Mouse (Mus musculus) frontal cortex, postnatal 14 days (tissue): ENCODE measurements around the gene Gm4450.
"Not testable (repeated sequence)": the region's sequence is repeated elsewhere in the genome, so short reads cannot be mapped to it uniquely, and the experiment has no call there.

ENCODE experiments used
- DNase-seq, 2 experiments: peaks; one replicate each; pipeline ENCODE4 v3.0.0; 2022; ENCODE audit warnings: low spot score in 2 of 2

Gm4450 gene

DNA sequence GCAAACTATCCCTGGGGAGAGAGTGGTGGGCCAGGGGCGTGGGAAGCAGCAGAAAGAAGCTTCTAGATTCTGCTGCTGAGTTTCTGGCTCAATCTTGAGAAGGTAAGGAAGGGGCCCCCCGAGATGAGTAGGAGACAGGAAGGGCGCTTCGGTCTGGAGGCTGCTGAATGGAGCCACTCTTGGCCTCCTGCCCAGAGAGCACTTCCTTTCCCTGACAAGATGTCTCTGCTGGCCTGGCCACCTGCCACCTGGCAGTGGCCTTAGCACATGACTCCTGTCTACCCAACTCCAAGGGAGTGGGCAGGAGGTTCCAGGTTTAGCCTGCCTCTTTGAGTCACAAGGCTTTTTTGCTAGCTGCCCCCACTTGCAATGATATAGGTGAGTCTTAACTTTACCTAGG lies 39.6 kb downstream of the Gm4450 start:
- DNase-seq = peak; percentile 71 to 86

DNA sequence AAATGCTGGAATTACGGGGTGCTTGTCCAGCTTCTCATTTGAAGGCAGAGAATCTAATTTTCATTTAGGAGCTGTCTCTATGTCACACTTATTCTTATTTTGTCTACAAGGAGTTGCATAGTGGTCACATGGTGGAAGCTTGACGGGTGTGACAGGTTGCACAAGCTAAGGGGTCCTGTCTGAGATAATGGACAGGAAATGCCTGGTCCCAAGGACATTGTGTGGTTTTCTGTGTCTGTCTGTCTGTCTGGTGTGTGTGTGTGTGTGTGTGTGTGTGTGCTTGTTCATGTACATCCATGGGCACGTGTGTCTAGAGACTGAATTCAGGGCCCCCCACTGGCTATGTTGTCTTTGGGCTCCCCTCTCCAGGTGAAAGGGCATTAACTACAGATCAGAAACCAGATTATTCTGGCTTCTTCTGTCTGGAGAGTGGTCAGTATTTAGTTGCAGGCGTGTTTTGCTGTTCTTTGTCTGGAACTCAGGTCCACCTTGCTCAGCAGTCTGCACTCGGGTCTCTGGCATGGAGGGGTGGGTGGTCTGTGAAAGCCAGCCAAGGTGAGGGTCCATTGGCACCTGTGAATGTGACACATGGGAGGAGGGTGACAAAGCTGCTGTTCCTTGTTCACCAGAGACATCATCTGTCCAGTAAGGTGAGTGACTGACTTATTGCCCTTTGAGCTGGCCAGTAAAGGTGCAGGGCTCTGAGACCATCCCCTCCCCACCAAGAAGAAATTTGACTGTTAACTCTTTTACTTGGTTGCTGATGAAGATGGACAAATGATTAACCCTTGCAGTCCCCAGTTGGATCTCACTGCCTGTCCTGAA lies 40.3 kb downstream of the Gm4450 start:
- DNase-seq = no peak

DNA sequence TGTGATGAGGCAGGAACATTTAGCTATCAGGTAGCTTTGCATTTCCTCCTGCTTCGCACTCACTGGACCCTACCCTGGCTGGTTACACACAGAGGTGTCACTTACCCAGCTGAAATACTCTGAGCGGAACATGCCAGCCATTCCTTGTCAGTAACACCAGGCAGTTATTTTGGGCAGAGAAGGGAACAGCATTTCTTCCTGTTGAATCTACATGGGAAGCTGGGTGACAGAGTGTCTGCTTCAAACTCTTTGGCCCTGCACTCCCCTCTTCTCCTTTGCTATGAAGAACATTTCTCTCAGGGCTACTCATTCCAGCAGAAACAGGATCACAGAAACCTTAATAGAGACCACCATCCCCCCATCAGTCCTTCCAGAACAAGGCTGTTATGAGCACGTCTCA lies 42.6 kb downstream of the Gm4450 start:
- no peak for DNase-seq

DNA sequence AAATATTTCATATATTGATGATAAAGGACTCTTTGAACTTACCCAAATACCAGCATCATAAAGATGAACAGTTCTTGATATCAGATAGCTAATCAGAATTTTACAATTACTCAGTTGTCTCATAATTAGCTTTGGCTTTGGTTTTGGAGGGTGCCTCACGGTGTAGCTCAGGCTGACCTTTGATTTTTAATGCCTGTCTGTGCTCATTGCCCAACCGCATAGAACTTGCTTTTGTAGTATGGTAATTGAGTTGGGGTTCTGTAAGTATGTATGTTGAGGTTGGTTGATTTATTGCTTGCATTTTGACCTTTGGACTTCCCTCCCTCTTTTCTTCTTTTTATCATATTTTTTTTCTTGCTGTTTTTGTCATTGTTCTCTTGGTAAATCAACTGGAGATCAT lies 43.2 kb downstream of the Gm4450 start:
- DNase-seq = no peak

DNA sequence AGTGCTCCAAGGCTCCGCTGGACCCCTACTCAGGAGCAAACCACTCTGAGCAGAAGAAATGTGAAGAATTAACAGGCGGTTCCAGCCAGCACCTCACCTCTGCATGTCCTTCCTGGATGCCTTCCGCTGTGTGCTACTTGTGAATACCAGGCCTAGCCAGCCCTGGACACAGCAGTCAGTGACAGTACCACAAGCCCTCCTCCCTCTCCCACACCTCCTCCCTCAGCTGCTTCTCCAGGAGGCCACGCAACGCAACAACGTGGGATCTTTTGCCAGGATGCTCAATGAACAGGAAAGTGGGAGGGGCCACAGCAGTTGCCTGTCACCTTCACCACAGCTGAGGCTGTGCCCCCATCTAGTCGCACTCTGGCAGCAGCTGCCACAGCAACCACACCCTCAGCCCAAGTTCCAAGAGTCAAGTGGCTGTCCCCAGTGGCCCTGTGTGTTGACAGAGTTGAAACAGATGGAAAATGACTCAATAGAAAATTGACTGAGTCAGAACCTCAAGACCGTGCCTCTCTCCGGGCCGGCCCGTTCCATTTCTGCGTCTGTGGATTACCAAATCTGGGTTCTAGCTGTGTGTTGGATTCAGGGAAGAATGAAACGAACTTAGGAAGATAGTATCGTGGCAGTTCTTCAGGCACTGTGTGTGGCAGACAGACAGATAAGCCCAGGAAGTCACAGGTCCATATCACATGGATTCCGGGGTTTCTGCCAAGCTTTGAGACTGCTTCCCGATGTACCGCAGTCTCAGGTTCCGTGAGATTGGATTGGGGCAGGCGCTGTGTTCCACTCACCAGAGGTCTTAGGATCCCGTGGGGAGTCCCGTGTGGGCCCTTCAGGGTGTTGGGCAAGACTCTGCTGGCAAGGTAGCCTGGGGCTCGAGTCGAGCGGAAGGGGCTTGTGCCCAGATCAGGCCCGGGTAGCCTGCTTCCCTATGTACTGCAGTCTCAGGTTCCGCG lies 46.0 kb downstream of the Gm4450 start:
- DNase-seq = not testable (repeated sequence)

DNA sequence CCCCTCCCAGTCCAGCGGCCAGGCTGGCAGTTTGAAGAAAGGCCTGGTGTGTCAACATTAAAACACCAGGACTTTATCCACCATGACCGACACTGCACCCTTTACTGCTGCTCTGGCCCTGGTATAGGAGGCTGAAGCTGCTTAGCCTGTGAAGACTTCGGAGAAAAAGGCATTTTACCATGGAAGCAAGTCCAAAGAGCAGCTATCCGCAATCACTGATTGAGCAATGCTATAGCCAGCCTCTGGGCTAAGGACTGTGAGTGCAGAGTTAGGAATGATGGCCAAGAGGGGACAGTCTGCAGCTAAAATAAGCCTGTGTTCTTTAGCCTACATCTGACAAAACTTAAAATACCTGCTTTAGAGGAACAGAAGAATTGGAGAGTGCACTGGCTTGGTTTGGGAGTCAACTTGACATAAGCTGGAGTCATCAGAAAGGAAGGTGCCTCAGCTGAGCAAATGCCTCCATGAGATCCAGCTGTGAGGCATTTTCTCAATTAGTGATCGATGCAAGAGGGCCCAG lies 49.6 kb downstream of the Gm4450 start:
- not testable (repeated sequence) for DNase-seq

DNA sequence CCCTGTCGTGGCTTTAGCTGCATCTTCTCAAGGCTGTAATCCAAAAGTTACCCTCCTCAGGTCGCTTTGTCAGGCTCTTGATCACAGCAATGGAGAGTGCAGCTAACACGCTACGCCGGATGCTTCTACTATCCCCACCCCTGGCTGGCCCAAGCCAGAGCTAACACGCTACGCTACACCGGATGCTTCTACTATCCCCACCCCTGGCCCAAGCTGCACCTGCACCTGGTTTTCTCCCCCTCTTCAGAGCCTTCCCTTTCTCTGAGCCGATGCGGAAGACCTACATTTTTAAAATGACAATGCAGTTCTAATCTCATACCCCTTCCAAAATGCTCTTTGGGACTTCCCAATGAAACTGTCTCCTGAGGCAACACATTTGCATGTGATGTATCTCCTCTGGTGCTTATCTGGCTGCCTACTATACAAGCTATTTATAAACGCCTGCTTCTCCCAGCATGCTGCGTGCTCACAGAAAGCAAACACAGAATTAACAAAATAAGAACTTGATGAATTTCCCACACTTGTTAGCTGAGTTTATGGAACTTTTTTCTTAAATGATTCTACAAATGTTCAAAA lies 50.3 kb downstream of the Gm4450 start:
- not testable (repeated sequence) for DNase-seq

DNA sequence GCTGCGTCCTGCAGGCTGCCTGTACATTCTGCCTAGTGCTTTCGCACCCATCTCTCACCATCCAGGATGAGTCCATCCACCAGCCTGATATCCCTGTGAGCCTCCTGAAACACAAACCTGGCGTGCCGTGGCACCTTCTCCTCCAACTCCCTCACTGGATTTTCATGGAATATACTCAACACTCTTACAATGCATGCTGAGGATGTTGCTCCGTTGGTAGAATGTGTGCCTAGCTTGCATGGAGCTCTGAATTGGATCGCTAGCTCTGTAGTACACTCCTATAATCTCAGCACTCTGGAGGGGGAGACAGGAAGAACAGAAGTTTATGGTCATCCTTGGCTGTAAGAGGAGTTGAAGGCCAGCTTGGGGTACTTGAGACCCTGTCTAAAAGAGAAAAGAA lies 51.0 kb downstream of the Gm4450 start:
- DNase-seq = not testable (repeated sequence)

DNA sequence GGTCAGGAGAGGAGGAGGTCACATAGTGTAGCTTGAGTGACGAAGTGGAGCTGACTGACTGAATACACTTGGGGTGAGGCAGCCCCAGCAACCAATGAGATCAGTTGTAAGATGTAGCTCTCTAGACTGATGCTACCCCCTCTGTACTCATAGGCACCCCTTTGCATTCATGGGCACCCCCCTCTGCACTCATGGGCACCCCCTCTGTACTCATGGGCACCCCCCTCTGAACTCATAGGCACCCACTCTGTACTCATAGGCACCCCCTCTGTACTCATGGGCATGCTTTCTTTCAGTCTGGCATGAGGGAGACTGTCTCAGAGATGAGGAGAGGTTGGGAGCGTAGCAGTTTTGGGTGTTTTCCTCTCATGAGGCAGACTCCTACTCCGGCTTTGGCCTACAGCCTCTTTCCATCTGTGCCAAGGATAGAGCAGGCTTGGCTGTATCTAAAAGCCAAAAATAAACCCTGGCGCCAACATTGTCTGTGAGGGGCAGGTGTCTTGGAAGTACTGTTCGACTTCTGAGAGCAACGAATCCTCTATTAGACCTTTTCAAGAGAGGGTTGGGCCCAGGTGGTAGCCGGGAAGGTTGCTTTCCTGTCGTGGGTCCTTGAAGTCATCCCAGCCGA lies 52.5 kb downstream of the Gm4450 start:
- DNase-seq = not testable (repeated sequence)
